21 mouse cellular contexts compared by ENCODE assay signal in the genomic region with DNA sequence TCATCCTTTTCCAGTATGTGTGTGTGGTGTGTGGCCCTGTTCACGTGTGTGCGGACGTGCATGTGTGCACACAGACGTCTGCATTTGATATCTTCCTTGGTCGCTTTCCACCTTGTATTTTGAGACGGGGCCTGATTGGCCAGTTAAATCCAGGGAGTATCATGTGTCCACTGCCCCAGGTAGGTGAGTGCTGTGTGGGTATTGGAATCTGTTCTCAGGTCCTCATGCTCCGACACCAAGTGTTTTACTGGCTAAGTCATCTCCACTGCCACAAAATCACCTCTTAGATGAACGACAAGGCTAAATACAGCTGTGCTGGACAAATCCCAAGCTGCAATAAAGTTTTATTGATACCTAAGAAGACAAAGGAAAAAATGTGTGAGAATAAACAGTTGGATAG.
"Had no signal": no experiment of that assay in that cellular context is flagged by ENCODE, and none has a peak within 500 bp of the region (broad histone marks: within the 10 kb centered on the region; RNA-seq: fewer than 3 reads in every experiment).

No protein-coding gene starts in this region.

- H3K27me3 ChIP-seq: heart, embryonic 13.5 days; heart, embryonic 15.5 days; hindbrain, embryonic 13.5 days; hindbrain, embryonic 15.5 days; liver, embryonic 13.5 days; liver, embryonic 15.5 days had no signal

- H3K9me3 ChIP-seq: heart, embryonic 13.5 days; heart, embryonic 15.5 days; hindbrain, embryonic 13.5 days; hindbrain, embryonic 15.5 days; liver, embryonic 13.5 days; liver, embryonic 15.5 days had no signal

- H3K4me2 ChIP-seq: heart, embryonic 11.5 days; heart, embryonic 13.5 days; heart, embryonic 15.5 days; hindbrain, embryonic 13.5 days; hindbrain, embryonic 15.5 days; liver, embryonic 13.5 days; liver, embryonic 15.5 days had no signal

- ATAC-seq: hindbrain, postnatal 0 days; intestine, embryonic 16.5 days; liver, postnatal 0 days had no signal

- H3K9ac ChIP-seq: heart, embryonic 13.5 days; heart, embryonic 15.5 days; hindbrain, embryonic 13.5 days; hindbrain, embryonic 15.5 days; liver, embryonic 13.5 days; liver, embryonic 15.5 days; liver, postnatal 0 days had no signal

- H3K36me3 ChIP-seq: heart, embryonic 13.5 days; heart, embryonic 15.5 days; hindbrain, embryonic 13.5 days; hindbrain, embryonic 15.5 days; liver, embryonic 13.5 days; liver, embryonic 15.5 days had no signal

- DNase-seq: gastrocnemius, postnatal 14 days; gastrocnemius, postnatal 36 days; heart, postnatal 14 days; heart, postnatal 36 days; kidney, adult 11 months; kidney, adult 8-10 months; kidney, postnatal 10 days; kidney, postnatal 25 days; kidney, postnatal 4 days; liver, embryonic 13.5 days; liver, postnatal 0 days had no signal

- H3K4me3 ChIP-seq: heart, embryonic 13.5 days; heart, embryonic 15.5 days; hindbrain, embryonic 13.5 days; hindbrain, embryonic 15.5 days; layer of hippocampus, adult 2 months; left cerebral cortex, adult 2 months; liver, embryonic 13.5 days; liver, embryonic 15.5 days had no signal

- H3K27ac ChIP-seq: heart, embryonic 13.5 days; heart, embryonic 15.5 days; hindbrain, embryonic 13.5 days; hindbrain, embryonic 15.5 days; hindbrain, postnatal 0 days; layer of hippocampus, adult 2 months; left cerebral cortex, adult 2 months; liver, embryonic 13.5 days; liver, embryonic 15.5 days had no signal

- H3K4me1 ChIP-seq: heart, embryonic 13.5 days; heart, embryonic 15.5 days; hindbrain, embryonic 13.5 days; hindbrain, embryonic 15.5 days; liver, embryonic 13.5 days; liver, embryonic 15.5 days had no signal
